Mouse (Mus musculus) intestine, embryonic 15.5 days (tissue): ENCODE results near the gene Klhl42. TPM values are rescaled to one million over a fixed set of nuclear protein-coding genes. Genes with fewer than 3 reads are reported as not detected.

ENCODE experiments used
- ATAC-seq: fragments of 200-750 bp; cut with Nextera tagmentation; 2 replicates; pipeline ENCODE4 v1.8.0; 2017; ENCODE audit warnings: moderate TSS enrichment, moderate library complexity
- H3K27ac ChIP-seq: fragments of 300-500 bp; sonication (generic); 2 replicates; pipeline ENCODE4 v1.5.1; 2015; ENCODE audit warnings: mild to moderate bottlenecking, inconsistent platforms
- H3K27me3 ChIP-seq: fragments of 300-500 bp; sonication (generic); replicated peaks from 2 replicates; pipeline ENCODE4 v1.6.1; 2015; ENCODE audit warnings: inconsistent platforms
- H3K36me3 ChIP-seq: fragments of 300-500 bp; sonication (generic); 2 replicates; pipeline ENCODE4 v1.6.1; 2015; ENCODE audit warnings: inconsistent platforms
- H3K4me1 ChIP-seq: fragments of 300-500 bp; sonication (generic); replicated peaks from 2 replicates; pipeline ENCODE4 v1.6.1; 2015; ENCODE audit warnings: inconsistent platforms
- H3K4me2 ChIP-seq: fragments of 300-500 bp; sonication (generic); replicated peaks from 2 replicates; pipeline ENCODE4 v1.6.1; 2015; ENCODE audit warnings: mild to moderate bottlenecking, inconsistent platforms
- H3K4me3 ChIP-seq: fragments of 300-500 bp; sonication (generic); replicated peaks from 2 replicates; pipeline ENCODE4 v1.5.1; 2015; ENCODE audit warnings: inconsistent platforms
- H3K9ac ChIP-seq: fragments of 300-500 bp; sonication (generic); 2 replicates; pipeline ENCODE4 v1.6.1; 2015; ENCODE audit warnings: inconsistent platforms
- H3K9me3 ChIP-seq: fragments of 300-500 bp; sonication (generic); 2 replicates; pipeline ENCODE4 v1.6.1; 2016; ENCODE audit warnings: inconsistent platforms
- WGBS: fragments of 180-500 bp; shearing (Covaris S2); methylation state at CpG from one replicate; pipeline ENCODE4 v1.1.7; 2015; 5-methylcytosine and 5-hydroxymethylcytosine counted together
- polyA plus RNA-seq: library from polyadenylated mRNA; unstranded; fragments of >200 nt; fragmentation: Nextera tagmentation; extraction: Ambion mirVana; gene quantifications from 2 replicates; pipeline ENCODE4 v1.2.1, GENCODE M21; 2015

Klhl42 gene
- polyA plus RNA-seq, 1 experiment from 2014 or later = 7.6 TPM

DNA sequence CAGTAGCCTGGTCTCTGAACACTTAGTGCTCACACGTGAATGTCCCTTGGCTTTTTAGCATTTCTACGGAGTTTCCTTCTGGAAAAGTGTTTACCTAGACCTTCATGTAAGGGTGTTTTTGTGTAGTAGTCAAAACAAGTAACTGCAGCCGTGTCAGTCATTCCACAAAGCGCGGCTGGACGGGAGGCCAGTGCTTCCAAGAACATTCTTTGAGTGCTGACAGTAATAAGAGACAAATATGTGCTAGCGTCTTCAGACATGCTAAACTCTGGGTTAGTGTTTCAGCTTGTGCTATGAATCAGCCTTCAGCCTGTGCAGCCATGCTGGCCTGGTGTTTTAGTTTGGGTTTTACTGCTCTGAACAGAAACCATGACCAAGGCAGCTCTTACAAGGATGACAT, 28.5 kb upstream of the Klhl42 start:
- Histone ChIP-seq H3K27ac (no peak overlapping the region), H3K27me3 (no peaks in the 10 kb centered on the region), H3K9ac (no peak overlapping the region), H3K9me3 (no peaks in the 10 kb centered on the region), H3K4me2 (no peak overlapping the region), H3K4me3 (no peak overlapping the region), H3K4me1 (no peaks in the 10 kb centered on the region), H3K36me3 (peaks cover 14% of the 10 kb centered on the region)
- WGBS = 84% methylated on average over 7 of the region's 7 CpGs
- ATAC-seq = no peak

DNA sequence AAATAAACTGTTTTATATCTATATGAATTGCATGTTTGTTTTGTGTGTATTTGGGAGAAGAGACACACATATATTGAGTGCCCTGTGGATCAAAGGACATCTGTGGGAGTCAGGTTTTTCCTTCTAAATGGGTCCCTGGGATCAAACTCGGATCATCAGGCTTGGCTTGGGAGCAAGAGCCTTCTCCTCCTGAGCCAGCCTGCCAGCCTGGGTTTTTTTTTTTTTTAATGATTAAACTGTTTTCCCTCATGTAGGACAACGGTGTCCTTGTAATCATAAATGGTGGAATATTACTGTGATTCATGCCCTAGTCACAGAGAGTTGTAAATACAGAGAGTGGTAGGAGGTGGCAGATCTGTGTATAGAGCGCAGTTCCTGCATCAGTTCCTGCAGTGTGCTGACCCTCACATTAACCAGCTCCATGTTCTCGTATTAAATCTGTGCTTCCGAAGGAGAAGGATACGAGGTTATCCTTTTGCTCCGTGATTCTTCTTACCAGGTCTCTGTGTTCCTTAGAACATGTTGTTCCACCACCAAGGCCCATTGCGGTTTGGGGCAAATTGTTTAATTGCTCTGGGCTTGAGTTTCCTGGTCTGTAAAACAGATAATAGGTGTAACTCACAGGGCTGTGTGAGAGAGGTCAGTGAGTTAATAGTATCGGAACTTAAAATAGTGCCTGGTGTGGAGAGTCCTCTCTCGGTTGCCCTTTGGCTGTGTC, 26.8 kb upstream of the Klhl42 start:
- Histone ChIP-seq H3K27ac (no peak overlapping the region), H3K27me3 (no peaks in the 10 kb centered on the region), H3K36me3 (peaks cover 10% of the 10 kb centered on the region), H3K9me3 (no peaks in the 10 kb centered on the region), H3K4me2 (no peak overlapping the region), H3K4me3 (no peak overlapping the region), H3K9ac (no peak overlapping the region), H3K4me1 (no peaks in the 10 kb centered on the region)
- ATAC-seq = peak; percentile 72
- 78% methylated on average over 10 of the region's 10 CpGs for WGBS

DNA sequence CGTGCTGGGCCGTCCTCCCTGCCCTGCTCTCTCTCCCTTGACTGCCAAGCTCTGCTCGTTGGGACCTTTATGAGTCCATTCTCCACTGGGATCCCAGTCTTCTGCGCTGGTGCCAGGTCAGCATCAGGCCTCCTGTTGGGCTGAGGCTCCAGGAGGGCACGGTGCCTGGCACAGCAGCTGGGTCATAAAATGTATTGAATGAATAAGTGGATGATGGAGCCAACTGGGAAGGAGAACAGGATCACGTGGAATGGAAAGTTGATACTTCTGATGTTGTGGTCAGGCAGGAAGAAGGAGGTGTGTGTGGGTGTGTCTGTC, 26.3 kb upstream of the Klhl42 start:
- Histone ChIP-seq H3K36me3 (peaks cover 10% of the 10 kb centered on the region), H3K4me2 (no peak overlapping the region), H3K4me3 (no peak overlapping the region), H3K9ac (no peak overlapping the region), H3K27me3 (no peaks in the 10 kb centered on the region), H3K27ac (no peak overlapping the region), H3K9me3 (no peaks in the 10 kb centered on the region), H3K4me1 (no peaks in the 10 kb centered on the region)
- 79% methylated on average over 6 of the region's 6 CpGs for WGBS
- no peak for ATAC-seq

DNA sequence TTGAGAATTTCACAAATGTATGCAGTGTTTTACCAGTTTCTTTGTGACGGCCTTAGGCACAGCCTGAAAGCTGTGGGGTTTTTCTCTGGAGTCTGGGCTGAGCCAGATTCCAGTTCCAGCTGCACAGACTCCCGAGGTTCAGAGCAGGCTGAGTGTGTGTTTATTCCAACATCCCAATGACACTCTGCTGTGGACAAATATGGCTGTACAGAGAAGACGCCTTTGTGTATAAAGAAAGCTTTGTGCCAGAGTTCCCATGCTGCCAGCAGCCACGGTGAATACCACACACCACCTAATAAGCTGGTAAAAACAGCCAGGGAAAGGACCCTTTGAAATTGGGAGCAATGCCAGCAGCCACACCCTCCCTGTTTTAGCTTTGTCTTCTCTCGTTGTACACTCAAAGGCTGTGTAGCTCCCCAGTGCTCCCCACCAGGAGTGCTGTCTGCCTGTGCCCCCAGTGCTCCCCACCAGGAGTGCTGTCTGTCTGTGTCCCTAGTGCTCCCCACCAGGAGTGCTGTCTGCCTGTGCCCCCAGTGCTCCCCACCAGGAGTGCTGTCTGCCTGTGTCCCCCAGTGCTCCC, 15.3 kb upstream of the Klhl42 start:
- no peaks in the 10 kb centered on the region for H3K27me3 ChIP-seq
- H3K4me2 ChIP-seq = no peak overlapping the region
- ATAC-seq = peak; percentile 49; the same call in 1 of the 2 replicates
- no peaks in the 10 kb centered on the region for H3K9me3 ChIP-seq
- peak overlapping the region; percentile 64 for H3K27ac ChIP-seq
- no peak overlapping the region for H3K4me3 ChIP-seq
- no peaks in the 10 kb centered on the region for H3K36me3 ChIP-seq
- H3K9ac ChIP-seq = no peak overlapping the region
- WGBS = 43% methylated on average over 5 of the region's 5 CpGs
- no peaks in the 10 kb centered on the region for H3K4me1 ChIP-seq

DNA sequence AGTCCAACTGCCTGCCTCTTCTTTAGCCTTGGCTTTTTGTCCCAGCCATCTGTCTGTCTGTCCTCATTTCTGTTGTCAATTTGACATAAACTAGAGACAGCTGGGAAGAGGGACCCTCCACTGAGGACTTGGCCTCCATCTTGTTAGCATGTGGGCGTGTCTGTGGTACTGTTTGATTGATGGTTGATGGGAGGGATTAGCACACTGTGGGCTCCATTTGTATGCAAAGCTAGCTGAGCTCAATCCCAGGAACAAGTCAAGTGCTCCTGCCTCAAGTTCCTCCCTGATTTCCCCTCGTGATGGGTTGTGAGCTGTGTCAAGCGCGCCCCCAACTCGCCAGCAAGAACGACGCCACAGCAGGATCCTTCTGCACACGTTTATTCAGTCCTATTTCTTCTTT, 14.3 kb upstream of the Klhl42 start:
- no peaks in the 10 kb centered on the region for H3K9me3 ChIP-seq
- H3K4me1 ChIP-seq = no peaks in the 10 kb centered on the region
- ATAC-seq = no peak
- H3K9ac ChIP-seq = no peak overlapping the region
- no peaks in the 10 kb centered on the region for H3K27me3 ChIP-seq
- H3K36me3 ChIP-seq = no peaks in the 10 kb centered on the region
- no peak overlapping the region for H3K4me2 ChIP-seq
- no peak overlapping the region for H3K27ac ChIP-seq
- H3K4me3 ChIP-seq = no peak overlapping the region
- WGBS = 76% methylated on average over 7 of the region's 8 CpGs

DNA sequence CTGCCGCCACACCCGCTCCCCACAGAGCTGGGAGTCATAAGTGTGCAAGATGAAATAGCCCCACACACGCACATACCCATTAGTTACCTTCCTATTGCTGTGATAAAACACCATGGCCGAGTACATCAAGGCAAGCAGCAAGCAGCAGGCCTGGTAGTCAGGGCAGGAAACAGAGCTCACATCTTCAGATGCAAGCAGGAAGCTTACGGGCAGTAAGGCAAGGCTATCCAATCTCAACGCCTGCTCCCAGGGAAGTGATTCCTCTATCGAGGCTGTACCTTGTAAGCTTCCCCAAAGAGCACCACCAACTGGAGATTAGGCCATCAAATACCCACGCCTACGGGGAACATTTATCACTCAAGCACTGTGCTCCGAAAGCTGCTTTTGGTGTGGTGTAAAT, 11.3 kb upstream of the Klhl42 start:
- no peaks in the 10 kb centered on the region for H3K4me1 ChIP-seq
- H3K4me2 ChIP-seq = no peak overlapping the region
- no peak overlapping the region for H3K4me3 ChIP-seq
- no peaks in the 10 kb centered on the region for H3K36me3 ChIP-seq
- H3K27me3 ChIP-seq = no peaks in the 10 kb centered on the region
- no peaks in the 10 kb centered on the region for H3K9me3 ChIP-seq
- H3K27ac ChIP-seq = no peak overlapping the region
- no peak for ATAC-seq
- 92% methylated on average over 10 of the region's 10 CpGs for WGBS
- no peak overlapping the region for H3K9ac ChIP-seq

DNA sequence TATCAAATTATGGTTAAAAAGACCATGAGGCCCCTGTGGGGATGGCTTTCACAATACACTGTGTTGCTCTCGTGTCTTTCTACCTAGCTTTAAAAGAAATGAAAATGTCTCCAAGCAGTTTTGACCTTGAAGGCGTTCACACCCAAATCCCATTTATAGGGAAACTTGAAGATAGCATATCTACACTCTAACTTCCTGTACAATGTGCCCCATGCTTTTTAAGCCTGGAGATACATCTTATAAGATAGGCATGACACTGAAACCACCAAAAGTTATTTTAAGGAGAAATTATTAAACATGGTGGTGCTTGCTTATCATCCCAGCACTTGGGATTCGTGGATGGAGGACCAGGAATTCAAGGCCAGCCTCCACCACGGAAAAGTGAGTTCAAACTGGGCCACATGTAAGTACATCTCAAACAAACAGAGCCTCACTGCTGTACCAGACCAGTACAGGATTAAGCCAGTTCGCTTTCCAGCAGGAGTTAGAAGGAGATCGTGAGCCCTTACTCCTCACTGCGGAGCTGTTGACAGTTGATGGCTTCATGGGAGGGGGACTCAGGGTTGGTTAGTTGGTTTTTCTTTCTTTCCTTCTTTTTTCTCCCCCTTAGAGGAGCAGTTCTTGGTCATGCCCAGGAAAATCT, 5.7 kb upstream of the Klhl42 start:
- 67% methylated on average over 7 of the region's 7 CpGs for WGBS
- H3K27ac ChIP-seq = no peak overlapping the region
- no peaks in the 10 kb centered on the region for H3K9me3 ChIP-seq
- no peaks in the 10 kb centered on the region for H3K27me3 ChIP-seq
- 0 out of 2 replicates have a peak, but pooled peaks cover 4% of the 10 kb centered on the region for H3K4me1 ChIP-seq
- no peak overlapping the region for H3K4me2 ChIP-seq
- no peak overlapping the region for H3K9ac ChIP-seq
- H3K4me3 ChIP-seq = no peak overlapping the region
- H3K36me3 ChIP-seq = no peaks in the 10 kb centered on the region
- ATAC-seq = no peak

DNA sequence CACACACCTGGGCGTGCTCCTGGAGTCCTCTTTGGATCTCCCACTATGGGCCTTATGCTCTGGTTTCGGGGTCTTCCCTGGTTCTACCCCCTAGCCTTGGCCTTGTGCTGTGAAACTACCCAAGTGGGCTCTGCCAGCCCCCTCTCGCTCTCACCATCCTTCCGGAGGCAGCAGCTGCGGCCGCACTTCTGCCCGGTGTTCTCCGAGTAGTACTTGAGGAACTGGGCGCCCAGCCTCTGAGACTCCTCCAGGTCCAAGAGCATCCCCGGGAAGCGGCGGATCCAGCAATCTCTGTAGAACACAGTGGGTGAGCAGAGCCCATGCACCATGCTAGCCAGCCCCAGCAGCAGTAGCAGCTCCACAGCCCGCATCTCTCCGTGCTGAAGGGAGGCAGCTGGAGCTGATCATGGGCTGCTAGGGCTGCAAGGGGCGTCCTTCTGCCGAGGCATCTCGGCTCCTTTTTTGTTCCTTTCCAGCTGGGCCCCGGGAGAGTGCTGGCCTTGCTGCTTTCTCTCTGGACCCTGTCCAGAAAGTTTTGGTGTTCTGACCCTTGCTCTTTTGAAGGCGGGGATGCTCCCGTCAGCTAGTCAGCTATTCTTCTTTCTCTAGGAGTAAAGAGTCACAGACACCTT, 4.5 kb upstream of the Klhl42 start, which contains the start of gene Mansc4:
TSS of gene Mansc4 (minus strand) at position 439 of the 632 bp plus-strand sequence.
- no peaks in the 10 kb centered on the region for H3K9me3 ChIP-seq
- peak within 1 kb of the TSS; percentile 18 for H3K4me3 ChIP-seq
- H3K27ac ChIP-seq = peak within 1 kb of the TSS; percentile 33; the same call in 1 of the 2 replicates
- H3K4me2 ChIP-seq = peak within 1 kb of the TSS; percentile 47
- 0 out of 2 replicates have a peak, but pooled peaks cover 4% of the 10 kb centered on the region for H3K4me1 ChIP-seq
- 0 out of 2 replicates have a peak within 1 kb of the TSS, but pooled peaks have one; percentile 2 for H3K9ac ChIP-seq
- no peaks in the 10 kb centered on the region for H3K27me3 ChIP-seq
- ATAC-seq = 0 out of 2 replicates have a peak, but pooled peaks have one; percentile 12
- WGBS = 13% methylated on average over 20 of the region's 20 CpGs
- H3K36me3 ChIP-seq = no peaks in the 10 kb centered on the region

DNA sequence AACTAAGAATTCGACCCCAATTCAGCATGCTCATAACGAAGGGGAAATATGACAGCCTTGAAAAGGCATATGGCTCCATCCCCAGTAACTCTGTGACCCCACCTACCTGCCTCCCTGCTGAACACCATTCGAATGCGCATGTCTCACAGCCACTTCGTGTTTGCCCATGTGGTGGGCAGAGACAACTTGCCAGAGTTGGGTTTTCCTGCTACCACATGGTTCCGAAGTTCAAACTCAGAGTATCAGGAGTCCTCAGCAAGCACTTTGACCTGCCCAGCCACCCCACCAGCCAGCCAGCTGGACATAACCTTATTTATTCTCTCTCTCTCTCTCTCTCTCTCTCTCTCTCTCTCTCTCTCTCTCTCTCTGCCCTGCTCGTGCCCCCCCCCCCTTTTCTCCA, 3.4 kb upstream of the Klhl42 start:
- Histone ChIP-seq H3K4me3 (no peak overlapping the region), H3K27me3 (no peaks in the 10 kb centered on the region), H3K27ac (no peak overlapping the region), H3K36me3 (no peaks in the 10 kb centered on the region), H3K4me2 (no peak overlapping the region), H3K9ac (no peak overlapping the region), H3K4me1 (peaks cover 10% of the 10 kb centered on the region; the same call in 1 of the 2 replicates), H3K9me3 (no peaks in the 10 kb centered on the region)
- no peak for ATAC-seq
- WGBS = 52% methylated on average over 7 of the region's 7 CpGs

DNA sequence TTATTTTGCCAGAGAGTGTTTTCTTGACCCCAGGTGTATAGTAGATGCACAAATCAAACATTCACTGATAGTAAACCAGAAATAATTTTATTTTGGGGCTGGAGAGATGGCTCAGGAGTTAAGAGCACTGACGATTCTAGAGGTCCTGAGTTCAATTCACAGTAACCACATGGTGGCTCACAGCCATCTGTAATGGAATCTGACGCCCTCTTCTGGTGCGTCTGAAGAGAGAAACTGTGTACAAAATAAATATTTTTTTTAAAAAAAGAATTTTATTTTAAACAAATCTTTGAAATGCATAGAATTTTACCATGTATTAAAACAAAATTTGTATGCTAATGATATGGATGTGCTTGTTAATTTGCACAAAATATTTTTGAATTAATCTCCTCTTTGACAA, 2.7 kb upstream of the Klhl42 start:
- no peaks in the 10 kb centered on the region for H3K9me3 ChIP-seq
- H3K27ac ChIP-seq = no peak overlapping the region
- H3K4me2 ChIP-seq = no peak overlapping the region
- H3K36me3 ChIP-seq = no peaks in the 10 kb centered on the region
- H3K4me3 ChIP-seq = no peak overlapping the region
- H3K9ac ChIP-seq = no peak overlapping the region
- WGBS = 78% methylated on average over 3 of the region's 3 CpGs
- no peak for ATAC-seq
- no peaks in the 10 kb centered on the region for H3K27me3 ChIP-seq
- peaks cover 11% of the 10 kb centered on the region; the same call in 1 of the 2 replicates for H3K4me1 ChIP-seq

DNA sequence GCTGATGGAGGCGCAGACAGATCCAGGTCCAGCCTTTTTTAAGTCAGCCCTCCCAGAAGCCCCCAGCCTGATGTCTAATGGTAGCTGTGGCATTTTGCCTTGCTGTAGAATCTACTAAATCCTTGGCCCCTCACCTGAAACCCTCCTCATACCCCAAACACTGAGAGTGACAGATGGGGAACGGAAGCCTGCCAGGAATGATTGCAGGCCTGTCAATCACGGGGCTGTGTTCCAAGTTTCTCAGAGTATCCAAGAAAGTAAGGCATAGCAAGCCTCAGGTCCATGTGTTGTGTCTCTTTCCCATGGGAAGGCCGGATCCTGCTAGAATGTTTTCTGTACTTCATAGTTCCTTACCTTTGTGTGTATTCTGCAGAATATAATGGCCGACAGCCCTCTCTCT, 988 bp upstream of the Klhl42 start:
- Histone ChIP-seq H3K27ac (no peak overlapping the region), H3K4me3 (no peak overlapping the region), H3K9me3 (no peaks in the 10 kb centered on the region), H3K27me3 (no peaks in the 10 kb centered on the region), H3K4me2 (no peak overlapping the region; the same call in 1 of the 2 replicates), H3K4me1 (peaks cover 20% of the 10 kb centered on the region; the same call in 1 of the 2 replicates), H3K36me3 (0 out of 2 replicates have a peak, but pooled peaks cover 3% of the 10 kb centered on the region), H3K9ac (no peak overlapping the region)
- 85% methylated on average over 5 of the region's 5 CpGs for WGBS
- no peak for ATAC-seq

DNA sequence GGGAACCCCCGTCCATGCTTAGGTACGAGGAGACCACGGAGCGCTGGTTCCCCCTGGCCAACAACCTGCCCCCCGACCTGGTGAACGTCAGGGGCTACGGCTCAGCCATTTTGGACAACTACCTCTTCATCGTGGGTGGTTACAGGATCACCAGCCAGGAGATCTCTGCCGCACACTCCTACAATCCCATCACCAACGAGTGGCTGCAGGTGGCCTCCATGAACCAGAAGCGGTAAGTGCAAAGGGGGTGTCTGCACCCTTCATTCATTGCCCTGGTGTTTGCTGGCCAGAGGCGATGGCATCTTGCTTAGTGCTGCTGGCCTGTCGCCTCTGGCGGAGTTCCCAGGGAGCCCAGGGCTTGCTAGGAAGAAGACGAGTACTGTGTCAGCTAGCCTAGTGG, 957 bp downstream of the Klhl42 start:
- Histone ChIP-seq H3K4me3 (peak overlapping the region; percentile 90), H3K27me3 (no peaks in the 10 kb centered on the region), H3K9ac (peak overlapping the region; percentile 88), H3K4me1 (peaks cover 16% of the 10 kb centered on the region; the same call in 1 of the 2 replicates), H3K4me2 (peak overlapping the region; percentile 91), H3K36me3 (0 out of 2 replicates have a peak, but pooled peaks cover 3% of the 10 kb centered on the region), H3K27ac (peak overlapping the region; percentile 95), H3K9me3 (no peaks in the 10 kb centered on the region)
- 5% methylated on average over 15 of the region's 15 CpGs for WGBS
- peak; percentile 8 for ATAC-seq
